Mouse (Mus musculus): ENCODE results near the gene Usp24. TPM values are rescaled to one million over a fixed set of nuclear protein-coding genes. Genes with fewer than 3 reads are reported as not detected.
"Not testable (repeated sequence)": the region's sequence is repeated elsewhere in the genome, so short reads cannot be mapped to it uniquely, and the experiment has no call there.

The Usp24 gene
- polyA plus RNA-seq, 1 experiment, result 28.6 TPM

DNA sequence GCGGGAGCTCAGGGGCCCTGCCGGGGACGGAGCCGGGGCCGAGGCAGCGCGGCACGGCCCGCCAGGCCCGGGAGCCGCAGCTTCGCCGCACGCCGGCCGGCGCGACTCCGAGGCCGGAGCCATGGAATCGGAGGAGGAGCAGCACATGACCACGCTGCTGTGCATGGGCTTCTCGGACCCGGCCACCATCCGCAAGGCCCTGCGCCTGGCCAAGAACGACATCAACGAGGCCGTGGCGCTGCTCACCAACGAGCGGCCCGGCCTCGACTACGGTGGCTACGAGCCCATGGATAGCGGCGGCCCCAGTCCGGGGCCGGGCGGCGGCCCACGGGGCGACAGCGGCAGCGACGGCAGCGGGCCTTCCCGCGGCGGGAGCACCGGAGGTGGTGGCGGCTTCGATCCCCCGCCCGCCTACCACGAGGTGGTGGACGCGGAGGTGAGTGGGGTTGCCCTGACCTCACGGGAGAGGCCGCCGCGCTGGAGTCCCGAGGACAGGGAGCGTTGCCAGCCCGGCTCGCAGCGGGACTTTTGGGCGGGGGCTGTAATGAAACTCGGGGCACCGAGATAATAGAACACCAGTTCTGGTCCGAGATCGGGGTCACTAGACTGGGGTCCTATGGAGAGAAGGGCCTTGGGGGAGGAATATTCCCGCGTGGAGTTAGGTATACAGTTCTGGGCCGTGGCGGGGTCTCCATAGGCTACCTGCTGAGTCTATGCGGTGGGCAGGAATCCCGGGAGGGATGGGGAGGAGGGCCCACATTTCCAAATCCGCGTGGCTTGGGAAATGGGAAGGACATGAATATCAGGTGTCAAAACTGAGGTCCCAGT, 552 bp downstream of the Usp24 start:
- no peak for TF ChIP-seq POLR2A (IDR thresholded peaks at IDR 0.05; ENCODE audit: insufficient read depth, low read depth, low read length)
- TF ChIP-seq CTCF (IDR thresholded peaks at IDR 0.05; ENCODE audit: insufficient read depth, low read depth, low read length), result no peak

DNA sequence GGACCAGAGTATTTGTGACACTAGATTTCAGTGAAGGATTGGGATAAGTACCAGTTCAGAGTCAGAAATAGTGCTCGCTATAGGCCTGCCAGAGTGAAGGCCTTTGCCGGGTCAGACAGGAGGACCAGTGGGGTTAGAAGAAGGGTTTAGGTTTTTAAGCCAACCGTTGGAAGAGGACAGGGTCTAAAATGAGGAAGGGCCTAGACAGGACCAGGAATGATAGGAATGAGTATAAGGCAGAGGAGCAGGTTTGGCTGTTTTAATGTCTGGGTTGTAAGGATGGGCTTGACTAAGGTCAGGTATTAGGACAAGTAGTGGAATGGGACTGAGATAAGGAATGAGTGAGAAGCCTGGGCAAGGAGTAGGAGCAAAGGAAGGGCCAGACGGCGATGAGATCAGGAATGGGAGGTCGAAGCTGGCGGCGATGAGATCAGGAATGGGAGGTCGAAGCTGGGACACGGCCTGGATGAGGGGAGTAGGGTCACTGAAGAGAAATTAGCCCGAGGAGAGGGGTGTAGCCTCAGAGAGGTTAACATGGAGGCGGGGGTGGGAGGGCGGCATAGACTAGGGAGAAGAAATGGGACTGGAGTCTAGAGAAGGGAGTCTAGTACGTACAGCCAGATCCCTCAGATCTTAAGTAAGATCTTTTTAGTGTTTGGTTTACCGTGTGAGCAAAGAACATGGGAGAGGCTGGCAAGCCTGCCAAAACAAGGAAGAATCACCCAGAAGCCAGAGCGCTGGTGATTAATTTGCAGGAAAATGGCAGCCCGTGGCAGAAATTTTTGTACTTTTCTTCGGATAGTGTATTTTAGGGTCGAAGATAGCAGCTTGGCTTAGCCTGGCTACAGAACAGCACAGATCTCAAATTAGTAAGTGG, 1.4 kb downstream of the Usp24 start:
- Histone ChIP-seq H3K27ac (ENCODE audit: insufficient read depth, low read depth, low read length) (peak overlapping the region; percentile 61; the same call in 1 of the 2 replicates), H3K4me3 (ENCODE audit: insufficient read depth, low read depth, low read length) (peak overlapping the region; percentile 77), H3K4me1 (ENCODE audit: control insufficient read depth, insufficient read depth, low read length) (peaks cover 4% of the 10 kb centered on the region)
- no peak for TF ChIP-seq CTCF (IDR thresholded peaks at IDR 0.05; ENCODE audit: insufficient read depth, low read depth, low read length)
- no peak for TF ChIP-seq POLR2A (IDR thresholded peaks at IDR 0.05; ENCODE audit: insufficient read depth, low read depth, low read length)
- WGBS, result 9% methylated on average over 19 of the region's 19 CpGs

More for the DNA sequence above, 552 bp downstream of the Usp24 start:
- H3K4me1 ChIP-seq (ENCODE audit: control insufficient read depth, insufficient read depth, low read length), result peaks cover 4% of the 10 kb centered on the region
- peak overlapping the region; percentile 61 for H3K27ac ChIP-seq (ENCODE audit: insufficient read depth, low read depth, low read length)
- under 1% methylated on average over 81 of the region's 81 CpGs for WGBS
- peak overlapping the region; percentile 77 for H3K4me3 ChIP-seq (ENCODE audit: insufficient read depth, low read depth, low read length)

- no peak for TF ChIP-seq CTCF (IDR thresholded peaks at IDR 0.05; ENCODE audit: insufficient read depth, low read depth, low read length)
- TF ChIP-seq POLR2A (IDR thresholded peaks at IDR 0.05; ENCODE audit: insufficient read depth, low read depth, low read length), result no peak
- no peak overlapping the region for H3K27ac ChIP-seq (ENCODE audit: insufficient read depth, low read depth, low read length)
- peaks cover 4% of the 10 kb centered on the region for H3K4me1 ChIP-seq (ENCODE audit: control insufficient read depth, insufficient read depth, low read length)
- H3K4me3 ChIP-seq (ENCODE audit: insufficient read depth, low read depth, low read length), result no peak overlapping the region
- 74% methylated on average over 4 of the region's 4 CpGs for WGBS
Measured at GRCm38 (mm10) chr4:106318208-106318607, 2.2 kb downstream of the Usp24 start.

DNA sequence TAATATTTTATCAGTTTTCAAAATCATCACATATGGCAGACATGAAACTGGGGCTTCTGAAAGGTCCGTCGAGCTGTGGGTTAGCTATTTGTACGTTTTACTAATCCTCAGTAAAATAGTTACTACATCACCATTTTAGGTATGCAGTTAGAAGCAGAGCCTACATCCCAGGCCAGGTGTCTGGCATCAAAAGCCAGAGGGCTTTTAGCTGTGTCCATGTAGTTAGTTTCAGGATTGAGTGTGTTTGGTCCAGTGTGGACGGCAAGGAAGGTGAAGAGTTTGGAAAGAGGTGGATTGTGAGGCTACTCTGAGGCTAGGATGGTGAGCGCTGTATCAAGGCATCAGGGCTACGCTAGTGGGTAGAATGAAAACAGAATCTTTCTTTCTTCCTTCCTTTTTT, 3.0 kb downstream of the Usp24 start:
- Histone ChIP-seq H3K4me1 (ENCODE audit: control insufficient read depth, insufficient read depth, low read length) (peaks cover 4% of the 10 kb centered on the region), H3K27ac (ENCODE audit: insufficient read depth, low read depth, low read length) (no peak overlapping the region), H3K4me3 (ENCODE audit: insufficient read depth, low read depth, low read length) (no peak overlapping the region)
- no peak for TF ChIP-seq CTCF (IDR thresholded peaks at IDR 0.05; ENCODE audit: insufficient read depth, low read depth, low read length)
- 87% methylated on average over 6 of the region's 6 CpGs for WGBS

DNA sequence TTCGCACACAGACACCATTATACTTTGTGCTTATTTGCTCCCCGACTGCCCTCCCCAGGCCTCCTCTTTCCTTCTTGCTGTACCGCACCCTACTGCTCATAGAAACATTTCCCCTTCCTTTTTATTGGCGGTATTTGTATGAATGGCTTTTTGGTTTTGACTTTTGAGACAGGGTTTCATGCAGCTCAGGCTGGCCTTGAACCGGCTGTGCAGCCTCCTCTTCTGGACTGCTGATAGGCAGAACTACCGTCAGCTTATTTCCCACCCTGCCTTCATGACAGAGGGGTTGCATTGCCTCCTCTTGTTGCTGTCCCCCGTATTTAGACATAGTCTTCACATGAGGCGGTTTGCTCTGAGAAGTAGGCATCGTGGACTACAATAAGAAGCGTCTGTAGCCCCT, 6.8 kb downstream of the Usp24 start:
- Histone ChIP-seq H3K4me3 (ENCODE audit: insufficient read depth, low read depth, low read length) (no peak overlapping the region), H3K27ac (ENCODE audit: insufficient read depth, low read depth, low read length) (no peak overlapping the region), H3K4me1 (ENCODE audit: control insufficient read depth, insufficient read depth, low read length) (peaks cover 2% of the 10 kb centered on the region; the same call in 1 of the 2 replicates)
- 87% methylated on average over 10 of the region's 10 CpGs for WGBS
- TF ChIP-seq POLR2A (IDR thresholded peaks at IDR 0.05; ENCODE audit: insufficient read depth, low read depth, low read length), result no peak
- no peak for TF ChIP-seq CTCF (IDR thresholded peaks at IDR 0.05; ENCODE audit: insufficient read depth, low read depth, low read length)

- Histone ChIP-seq H3K4me3 (ENCODE audit: insufficient read depth, low read depth, low read length) (no peak overlapping the region), H3K27ac (ENCODE audit: insufficient read depth, low read depth, low read length) (no peak overlapping the region), H3K4me1 (ENCODE audit: control insufficient read depth, insufficient read depth, low read length) (peaks cover 2% of the 10 kb centered on the region; the same call in 1 of the 2 replicates)
- WGBS, result 66% methylated on average over 2 of the region's 2 CpGs
- TF ChIP-seq POLR2A (IDR thresholded peaks at IDR 0.05; ENCODE audit: insufficient read depth, low read depth, low read length), result no peak
- TF ChIP-seq CTCF (IDR thresholded peaks at IDR 0.05; ENCODE audit: insufficient read depth, low read depth, low read length), result no peak
Measured at GRCm38 (mm10) chr4:106323318-106323717, 7.3 kb downstream of the Usp24 start.

DNA sequence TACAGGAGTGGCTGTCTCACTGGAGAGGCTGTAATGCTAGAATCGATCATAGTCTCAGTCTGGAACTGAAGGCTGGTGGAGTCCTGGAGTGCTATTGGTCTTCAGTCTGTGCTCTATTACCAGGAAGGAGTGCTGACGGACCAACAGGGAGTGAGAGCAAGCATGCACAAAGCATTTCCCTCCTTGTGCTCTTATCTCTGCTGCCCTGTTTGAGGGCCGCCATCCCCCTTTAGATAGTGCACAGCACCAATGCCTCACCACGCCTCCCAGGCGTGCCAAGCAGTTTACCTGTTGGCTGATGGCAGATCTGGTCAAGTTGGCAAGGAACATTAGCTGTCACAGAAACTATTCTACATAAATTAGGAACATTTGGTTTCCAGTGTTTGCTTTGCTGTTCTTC, 11.4 kb downstream of the Usp24 start:
- TF ChIP-seq POLR2A (IDR thresholded peaks at IDR 0.05; ENCODE audit: insufficient read depth, low read depth, low read length) (no peak), CTCF (IDR thresholded peaks at IDR 0.05; ENCODE audit: insufficient read depth, low read depth, low read length) (no peak)
- 95% methylated on average over 5 of the region's 5 CpGs for WGBS
- Histone ChIP-seq H3K4me1 (ENCODE audit: control insufficient read depth, insufficient read depth, low read length) (no peaks in the 10 kb centered on the region; the same call in 1 of the 2 replicates), H3K4me3 (ENCODE audit: insufficient read depth, low read depth, low read length) (no peak overlapping the region), H3K27ac (ENCODE audit: insufficient read depth, low read depth, low read length) (no peak overlapping the region)

GRCm38 (mm10) chr4:106328704-106329103, 12.7 kb downstream of the Usp24 start:
- Histone ChIP-seq H3K4me3 (ENCODE audit: insufficient read depth, low read depth, low read length) (no peak overlapping the region), H3K4me1 (ENCODE audit: control insufficient read depth, insufficient read depth, low read length) (no peaks in the 10 kb centered on the region; the same call in 1 of the 2 replicates), H3K27ac (ENCODE audit: insufficient read depth, low read depth, low read length) (no peak overlapping the region)
- TF ChIP-seq CTCF (IDR thresholded peaks at IDR 0.05; ENCODE audit: insufficient read depth, low read depth, low read length) (no peak), POLR2A (IDR thresholded peaks at IDR 0.05; ENCODE audit: insufficient read depth, low read depth, low read length) (no peak)
- WGBS, result 81% methylated on average over 4 of the region's 4 CpGs

- H3K4me3 ChIP-seq (ENCODE audit: insufficient read depth, low read depth, low read length); H3K4me1 ChIP-seq (ENCODE audit: control insufficient read depth, insufficient read depth, low read length); H3K27ac ChIP-seq (ENCODE audit: insufficient read depth, low read depth, low read length): not testable (repeated sequence)
- 93% methylated on average over 6 of the region's 6 CpGs for WGBS
Measured at GRCm38 (mm10) chr4:106329171-106329570, 13.2 kb downstream of the Usp24 start.
